Mouse (Mus musculus): ENCODE data around the gene Pum3. TPM values are rescaled to one million over a fixed set of nuclear protein-coding genes. Genes with fewer than 3 reads are reported as not detected.
A peak's percentile ranks its signal among the peaks of the same experiment; 100 is the strongest.

Pum3 gene
- total RNA-seq (2021), result 10 to 100 TPM; 26.7 to 38.2 TPM
- long read RNA-seq, experiment 1, transcript Pum3-201 (18 exons, 3,471 nt), result major isoform, 16 of 25 reads
- long read RNA-seq, experiment 1, partial matches to known transcripts, result 5 of 25 reads
- long read RNA-seq, experiment 1, other reads (novel, unspliced or antisense), result 4 of 25 reads
- long read RNA-seq, experiment 2, transcript Pum3-201 (18 exons, 3,471 nt), result major isoform, 25 of 32 reads
- long read RNA-seq, experiment 2, partial matches to known transcripts, result 5 of 32 reads
- long read RNA-seq, experiment 2, other reads (novel, unspliced or antisense), result 2 of 32 reads

GRCm38 (mm10) chr19:27429745-27430251, at the start of gene Pum3:
Gene Pum3, minus strand, starts transcription at chr19:27429825.
- intact Hi-C loops (cut with DNase I; ENCODE audit: low total_unique reads), result loop anchor here (5.0 to 10.0 kb wide), 2 partner anchors 585 to 697 kb away; partner anchors contain the start of gene Rfx3
- DNase-seq, result peak; percentile 95

GRCm38 (mm10) chr19:27466691-27467090, 37.1 kb upstream of the Pum3 start:
- DNase-seq, result no peak
- intact Hi-C loops (cut with DNase I; ENCODE audit: low total_unique reads), result no loop called here

- intact Hi-C loops (cut with DNase I; ENCODE audit: low total_unique reads), result no loop called here
- no peak for DNase-seq
These were observed 33.0 kb upstream of the Pum3 start for GRCm38 (mm10) chr19:27462656-27463055.

GRCm38 (mm10) chr19:27450458-27450857, 20.8 kb upstream of the Pum3 start:
- peak; percentile 53 for DNase-seq
- intact Hi-C loops (cut with DNase I; ENCODE audit: low total_unique reads), result no loop called here

- no peak for DNase-seq
- intact Hi-C loops (cut with DNase I; ENCODE audit: low total_unique reads), result no loop called here
These were observed 17.9 kb upstream of the Pum3 start for GRCm38 (mm10) chr19:27447515-27447914.

- DNase-seq, result no peak
- intact Hi-C loops (cut with DNase I; ENCODE audit: low total_unique reads), result no loop called here
These were observed 11.5 kb upstream of the Pum3 start for GRCm38 (mm10) chr19:27441106-27441505.

GRCm38 (mm10) chr19:27437982-27438652, 8.5 kb upstream of the Pum3 start:
- intact Hi-C loops (cut with DNase I; ENCODE audit: low total_unique reads), result loop anchor here (10.0 kb wide), 1 partner anchor 577 kb away; the partner anchor contains the start of gene Rfx3

GRCm38 (mm10) chr19:27430406-27430805, 781 bp upstream of the Pum3 start:
- intact Hi-C loops (cut with DNase I; ENCODE audit: low total_unique reads), result loop anchor here (10.0 kb wide), 1 partner anchor 584 kb away; the partner anchor contains the start of gene Rfx3
- peak; percentile 16 for DNase-seq

More at GRCm38 (mm10) chr19:27437982-27438652, 8.5 kb upstream of the Pum3 start:
- no peak for DNase-seq

GRCm38 (mm10) chr19:27429281-27429680, 344 bp downstream of the Pum3 start:
- intact Hi-C loops (cut with DNase I; ENCODE audit: low total_unique reads), result loop anchor here (5.0 kb wide), 1 partner anchor 697 kb away; no protein-coding TSS in a partner anchor
- no peak for DNase-seq

- no peak for DNase-seq
- intact Hi-C loops (cut with DNase I; ENCODE audit: low total_unique reads), result loop anchor here (5.0 kb wide), 1 partner anchor 696 kb away; no protein-coding TSS in a partner anchor
These were observed 1.8 kb downstream of the Pum3 start for GRCm38 (mm10) chr19:27427865-27428264.

- no peak for DNase-seq
- intact Hi-C loops (cut with DNase I; ENCODE audit: low total_unique reads), result loop anchor here (5.0 kb wide), 1 partner anchor 694 kb away; no protein-coding TSS in a partner anchor
These were observed 3.2 kb downstream of the Pum3 start for GRCm38 (mm10) chr19:27426451-27426850.

- peak; percentile 22 for DNase-seq
- intact Hi-C loops (cut with DNase I; ENCODE audit: low total_unique reads), result loop anchor here (5.0 kb wide), 1 partner anchor 693 kb away; no protein-coding TSS in a partner anchor
These were observed 4.0 kb downstream of the Pum3 start for GRCm38 (mm10) chr19:27425656-27426055.

GRCm38 (mm10) chr19:27417375-27417774, 12.2 kb downstream of the Pum3 start:
- DNase-seq, result no peak
- intact Hi-C loops (cut with DNase I; ENCODE audit: low total_unique reads), result loop anchor here (5.0 kb wide), 1 partner anchor 295 kb away; no protein-coding TSS in a partner anchor

GRCm38 (mm10) chr19:27416569-27416968, 13.1 kb downstream of the Pum3 start:
- intact Hi-C loops (cut with DNase I; ENCODE audit: low total_unique reads), result loop anchor here (5.0 kb wide), 1 partner anchor 294 kb away; no protein-coding TSS in a partner anchor
- peak; percentile 63 for DNase-seq

- intact Hi-C loops (cut with DNase I; ENCODE audit: low total_unique reads), result no loop called here
These were observed 18.3 kb downstream of the Pum3 start for GRCm38 (mm10) chr19:27411340-27411739.

GRCm38 (mm10) chr19:27410751-27411150, 18.9 kb downstream of the Pum3 start:
- intact Hi-C loops (cut with DNase I; ENCODE audit: low total_unique reads), result no loop called here
- no peak for DNase-seq

More at GRCm38 (mm10) chr19:27411340-27411739, 18.3 kb downstream of the Pum3 start:
- DNase-seq, result no peak

- no peak for DNase-seq
- intact Hi-C loops (cut with DNase I; ENCODE audit: low total_unique reads), result no loop called here
These were observed 19.8 kb downstream of the Pum3 start for GRCm38 (mm10) chr19:27409782-27410181.

- intact Hi-C loops (cut with DNase I; ENCODE audit: low total_unique reads), result no loop called here
- DNase-seq, result no peak
These were observed 20.4 kb downstream of the Pum3 start for GRCm38 (mm10) chr19:27409196-27409595.

- no peak for DNase-seq
- intact Hi-C loops (cut with DNase I; ENCODE audit: low total_unique reads), result loop anchor here (10.0 kb wide), 1 partner anchor 183 kb away; the partner anchor contains the start of gene Vldlr
These were observed 31.8 kb downstream of the Pum3 start for GRCm38 (mm10) chr19:27397797-27398196.

GRCm38 (mm10) chr19:27397223-27397622, 32.4 kb downstream of the Pum3 start:
- intact Hi-C loops (cut with DNase I; ENCODE audit: low total_unique reads), result loop anchor here (10.0 kb wide), 1 partner anchor 182 kb away; the partner anchor contains the start of gene Vldlr
- DNase-seq, result no peak

Measured in gastrocnemius, postnatal 14 days (tissue).